Mouse (Mus musculus) neural tube, embryonic 13.5 days (tissue): ENCODE data around the gene Ubxn11. TPM values are rescaled to one million over a fixed set of nuclear protein-coding genes. Genes with fewer than 3 reads are reported as not detected.

Experiments used
- ATAC-seq: fragments of 200-750 bp; cut with Nextera tagmentation; 2 replicates; pipeline ENCODE4 v1.8.0; 2017; ENCODE audit warnings: low read depth, mild to moderate bottlenecking, moderate TSS enrichment, moderate library complexity
- H3K27ac ChIP-seq: fragments of 300-500 bp; sonication (generic); replicated peaks from 2 replicates; pipeline ENCODE4 v1.5.1; 2015; ENCODE audit warnings: moderate library complexity, mild to moderate bottlenecking, inconsistent platforms
- H3K27me3 ChIP-seq: fragments of 300-500 bp; sonication (generic); 2 replicates; pipeline ENCODE4 v1.6.1; 2015; ENCODE audit warnings: mild to moderate bottlenecking, inconsistent platforms
- H3K36me3 ChIP-seq: fragments of 300-500 bp; sonication (generic); 2 replicates; pipeline ENCODE4 v1.6.1; 2015; ENCODE audit warnings: mild to moderate bottlenecking, inconsistent platforms
- H3K4me1 ChIP-seq: fragments of 300-500 bp; sonication (generic); replicated peaks from 2 replicates; pipeline ENCODE4 v1.6.1; 2015; ENCODE audit warnings: inconsistent platforms
- H3K4me2 ChIP-seq: fragments of 300-500 bp; sonication (generic); 2 replicates; pipeline ENCODE4 v1.6.1; 2015; ENCODE audit warnings: inconsistent platforms, mild to moderate bottlenecking, moderate library complexity
- H3K4me3 ChIP-seq: fragments of 300-500 bp; sonication (generic); 2 replicates; pipeline ENCODE4 v1.5.1; 2015; ENCODE audit warnings: mild to moderate bottlenecking, inconsistent platforms
- H3K9ac ChIP-seq: fragments of 300-500 bp; sonication (generic); 2 replicates; pipeline ENCODE4 v1.6.1; 2015; ENCODE audit warnings: moderate library complexity, mild to moderate bottlenecking, inconsistent platforms
- H3K9me3 ChIP-seq: fragments of 300-500 bp; sonication (generic); 2 replicates; pipeline ENCODE4 v1.6.1; 2016; ENCODE audit warnings: inconsistent platforms
- WGBS: fragments of 180-500 bp; shearing (Covaris S2); methylation state at CpG from one replicate; pipeline ENCODE4 v1.1.7; 2015; 5-methylcytosine and 5-hydroxymethylcytosine counted together
- polyA plus RNA-seq: library from polyadenylated mRNA; unstranded; fragments of >200 nt; fragmentation: Nextera tagmentation; extraction: Ambion mirVana; gene quantifications from 2 replicates; pipeline ENCODE4 v1.2.1, GENCODE M21; 2015

Gene Ubxn11
- polyA plus RNA-seq, 1 experiment from 2014 or later = 10.3 TPM

GRCm38 (mm10) chr4:134113356-134113994 is 11.1 kb downstream of the Ubxn11 start:
- 53% methylated on average over 10 of the region's 10 CpGs for WGBS
- no peak overlapping the region for H3K4me2 ChIP-seq
- ATAC-seq = peak; percentile 53; the same call in 1 of the 2 replicates

GRCm38 (mm10) chr4:134114038-134114437 is 11.7 kb downstream of the Ubxn11 start:
- Histone ChIP-seq H3K9ac (no peak overlapping the region), H3K4me3 (no peak overlapping the region), H3K9me3 (no peaks in the 10 kb centered on the region), H3K4me1 (peaks cover 4% of the 10 kb centered on the region), H3K36me3 (no peaks in the 10 kb centered on the region), H3K4me2 (no peak overlapping the region), H3K27ac (no peak overlapping the region), H3K27me3 (no peaks in the 10 kb centered on the region)
- 88% methylated on average over 4 of the region's 4 CpGs for WGBS
- ATAC-seq = no peak

More at GRCm38 (mm10) chr4:134113356-134113994, 11.1 kb downstream of the Ubxn11 start:
- Histone ChIP-seq H3K36me3 (no peaks in the 10 kb centered on the region), H3K4me1 (peaks cover 4% of the 10 kb centered on the region), H3K27ac (no peak overlapping the region), H3K9me3 (no peaks in the 10 kb centered on the region), H3K27me3 (no peaks in the 10 kb centered on the region), H3K9ac (peak overlapping the region; percentile 23; the same call in 1 of the 2 replicates), H3K4me3 (no peak overlapping the region)

- Histone ChIP-seq H3K9ac (no peak overlapping the region), H3K9me3 (no peaks in the 10 kb centered on the region), H3K27ac (no peak overlapping the region), H3K4me2 (no peak overlapping the region), H3K36me3 (no peaks in the 10 kb centered on the region), H3K4me3 (no peak overlapping the region), H3K4me1 (peaks cover 4% of the 10 kb centered on the region), H3K27me3 (no peaks in the 10 kb centered on the region)
- WGBS = 90% methylated on average over 16 of the region's 16 CpGs
- ATAC-seq = no peak
These were observed 13.1 kb downstream of the Ubxn11 start for GRCm38 (mm10) chr4:134115215-134116144.

GRCm38 (mm10) chr4:134116501-134116900 is 14.1 kb downstream of the Ubxn11 start:
- 90% methylated on average over 2 of the region's 2 CpGs for WGBS

GRCm38 (mm10) chr4:134117012-134117411 is 14.6 kb downstream of the Ubxn11 start:
- H3K4me2 ChIP-seq = no peak overlapping the region
- 82% methylated on average over 8 of the region's 8 CpGs for WGBS

More at GRCm38 (mm10) chr4:134116501-134116900, 14.1 kb downstream of the Ubxn11 start:
- ATAC-seq = no peak
- Histone ChIP-seq H3K9ac (no peak overlapping the region), H3K36me3 (no peaks in the 10 kb centered on the region), H3K27me3 (no peaks in the 10 kb centered on the region), H3K4me3 (no peak overlapping the region), H3K9me3 (no peaks in the 10 kb centered on the region), H3K27ac (no peak overlapping the region), H3K4me2 (no peak overlapping the region), H3K4me1 (peaks cover 8% of the 10 kb centered on the region)

GRCm38 (mm10) chr4:134118126-134118800 is 15.9 kb downstream of the Ubxn11 start:
- Histone ChIP-seq H3K9me3 (no peaks in the 10 kb centered on the region), H3K4me3 (no peak overlapping the region), H3K27me3 (no peaks in the 10 kb centered on the region), H3K4me2 (no peak overlapping the region), H3K4me1 (peaks cover 13% of the 10 kb centered on the region), H3K36me3 (no peaks in the 10 kb centered on the region), H3K9ac (no peak overlapping the region), H3K27ac (no peak overlapping the region)
- ATAC-seq = no peak
- WGBS = 79% methylated on average over 14 of the region's 14 CpGs

More at GRCm38 (mm10) chr4:134117012-134117411, 14.6 kb downstream of the Ubxn11 start:
- ATAC-seq = no peak
- Histone ChIP-seq H3K27ac (no peak overlapping the region), H3K9me3 (no peaks in the 10 kb centered on the region), H3K4me3 (no peak overlapping the region), H3K9ac (no peak overlapping the region), H3K36me3 (no peaks in the 10 kb centered on the region), H3K27me3 (no peaks in the 10 kb centered on the region), H3K4me1 (peaks cover 11% of the 10 kb centered on the region)

- H3K36me3 ChIP-seq = no peaks in the 10 kb centered on the region
- H3K9ac ChIP-seq = 0 out of 2 replicates have a peak overlapping the region, but pooled peaks have one; percentile 34
- no peaks in the 10 kb centered on the region for H3K9me3 ChIP-seq
- H3K4me1 ChIP-seq = peaks cover 13% of the 10 kb centered on the region
- no peak overlapping the region for H3K27ac ChIP-seq
- no peak overlapping the region for H3K4me2 ChIP-seq
- no peak for ATAC-seq
- no peak overlapping the region for H3K4me3 ChIP-seq
- no peaks in the 10 kb centered on the region for H3K27me3 ChIP-seq
- WGBS = 80% methylated on average over 5 of the region's 5 CpGs
These were observed 16.7 kb downstream of the Ubxn11 start for GRCm38 (mm10) chr4:134119042-134119441.

GRCm38 (mm10) chr4:134119644-134120043 is 17.3 kb downstream of the Ubxn11 start:
- Histone ChIP-seq H3K4me3 (no peak overlapping the region), H3K27ac (no peak overlapping the region), H3K27me3 (no peaks in the 10 kb centered on the region), H3K36me3 (no peaks in the 10 kb centered on the region), H3K9me3 (no peaks in the 10 kb centered on the region), H3K9ac (no peak overlapping the region), H3K4me2 (no peak overlapping the region), H3K4me1 (peaks cover 16% of the 10 kb centered on the region)
- 58% methylated on average over 9 of the region's 9 CpGs for WGBS
- ATAC-seq = no peak

GRCm38 (mm10) chr4:134120192-134120805 is 17.9 kb downstream of the Ubxn11 start:
- Histone ChIP-seq H3K9ac (no peak overlapping the region), H3K27me3 (no peaks in the 10 kb centered on the region), H3K4me2 (no peak overlapping the region), H3K4me1 (peaks cover 16% of the 10 kb centered on the region), H3K27ac (no peak overlapping the region), H3K36me3 (no peaks in the 10 kb centered on the region), H3K9me3 (no peaks in the 10 kb centered on the region), H3K4me3 (no peak overlapping the region)
- ATAC-seq = no peak
- WGBS = 87% methylated on average over 6 of the region's 6 CpGs

- no peak overlapping the region for H3K4me3 ChIP-seq
- H3K4me1 ChIP-seq = peaks cover 16% of the 10 kb centered on the region
- WGBS = 85% methylated on average over 4 of the region's 4 CpGs
- no peaks in the 10 kb centered on the region for H3K36me3 ChIP-seq
- no peaks in the 10 kb centered on the region for H3K27me3 ChIP-seq
- no peaks in the 10 kb centered on the region for H3K9me3 ChIP-seq
- no peak for ATAC-seq
- no peak overlapping the region for H3K4me2 ChIP-seq
- H3K27ac ChIP-seq = no peak overlapping the region
- H3K9ac ChIP-seq = no peak overlapping the region
These were observed 18.5 kb downstream of the Ubxn11 start for GRCm38 (mm10) chr4:134120916-134121315.

GRCm38 (mm10) chr4:134121571-134121970 is 19.2 kb downstream of the Ubxn11 start:
- H3K4me3 ChIP-seq = no peak overlapping the region

More at GRCm38 (mm10) chr4:134121571-134121970, 19.2 kb downstream of the Ubxn11 start:
- Histone ChIP-seq H3K9ac (no peak overlapping the region), H3K4me2 (no peak overlapping the region), H3K27ac (no peak overlapping the region), H3K4me1 (peaks cover 18% of the 10 kb centered on the region), H3K27me3 (no peaks in the 10 kb centered on the region), H3K9me3 (no peaks in the 10 kb centered on the region), H3K36me3 (no peaks in the 10 kb centered on the region)
- 38% methylated on average over 4 of the region's 4 CpGs for WGBS
- no peak for ATAC-seq
